Mouse (Mus musculus): ENCODE measurements around the gene Cln3. TPM values are rescaled to one million over a fixed set of nuclear protein-coding genes. Genes with fewer than 3 reads are reported as not detected.

Cln3 gene
- total RNA-seq, 1 experiment = 35.1 TPM

DNA sequence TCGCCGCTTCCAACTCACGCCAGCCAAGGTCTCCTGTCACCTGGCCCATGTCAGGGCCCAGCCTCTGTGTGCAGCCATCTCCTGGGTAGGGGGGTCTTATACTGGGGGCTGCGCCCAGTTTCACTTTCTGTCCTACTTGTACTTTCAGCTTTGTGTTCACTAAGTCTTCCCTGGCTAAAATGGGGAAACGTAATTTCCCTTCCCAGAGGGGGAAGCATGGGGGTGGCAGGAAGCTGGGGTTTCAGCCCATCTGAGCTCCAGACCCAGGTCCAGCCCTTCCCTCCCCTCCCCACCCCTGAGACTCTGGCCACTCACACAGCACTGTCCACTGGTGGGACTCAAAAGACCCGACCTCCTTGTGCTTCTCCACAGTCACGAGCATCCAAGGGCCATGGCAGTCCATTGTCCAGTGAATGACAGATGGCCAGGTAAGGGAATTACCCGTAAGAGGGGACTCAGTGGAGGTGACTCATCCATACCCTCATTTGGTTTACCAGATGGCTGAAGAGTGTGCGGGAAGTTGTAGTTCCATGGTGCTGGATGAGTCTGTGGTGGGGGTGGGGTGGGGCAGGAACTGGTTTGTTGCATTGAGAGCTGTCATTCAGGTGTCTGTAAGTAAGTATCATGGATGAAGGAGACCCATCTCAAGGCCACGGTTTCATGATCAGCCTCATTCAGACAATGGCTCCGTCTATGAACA lies 9.4 kb upstream of the Cln3 start, which contains the start of gene Il27:
Gene Il27 (minus strand): TSS at position 80 of the 700 bp plus-strand sequence.
- no peak within 1 kb of the TSS for H3K9ac ChIP-seq (ENCODE audit: insufficient read depth, low read depth, low read length, poor library complexity, severe bottlenecking)
- no peaks in the 10 kb centered on the region for H3K4me1 ChIP-seq (ENCODE audit: control insufficient read depth in 2 of 2, insufficient read depth in 2 of 2, low read length in 2 of 2, poor library complexity in 1 of 2)
- no peak within 1 kb of the TSS for H3K4me3 ChIP-seq (ENCODE audit: insufficient read depth in 1 of 2, low read depth in 1 of 2, low read length in 2 of 2, poor library complexity in 1 of 2, severe bottlenecking in 1 of 2)
- no peaks in the 10 kb centered on the region for H3K36me3 ChIP-seq (ENCODE audit: control insufficient read depth, insufficient read depth, low read length, poor library complexity, severe bottlenecking)
- in situ Hi-C loops (cut with MboI; ENCODE audit: low sequenced_read_pairs in 2 of 2, unreplicated experiment in 2 of 2) = no loop called here
- TF ChIP-seq ZNF384 (IDR thresholded peaks at IDR 0.05; ENCODE audit: low read depth, low read length) (no peak), MAFK (IDR thresholded peaks at IDR 0.05; ENCODE audit: insufficient read depth, low read depth, low read length) (no peak)
- no peaks in the 10 kb centered on the region for H3K9me3 ChIP-seq (ENCODE audit: control insufficient read depth, insufficient read depth, low read depth, low read length)
- H3K27ac ChIP-seq (ENCODE audit: insufficient read depth, low read depth, low read length, poor library complexity, severe bottlenecking) = no peak within 1 kb of the TSS
- no peak for DNase-seq (ENCODE audit: low read depth, low spot score)

DNA sequence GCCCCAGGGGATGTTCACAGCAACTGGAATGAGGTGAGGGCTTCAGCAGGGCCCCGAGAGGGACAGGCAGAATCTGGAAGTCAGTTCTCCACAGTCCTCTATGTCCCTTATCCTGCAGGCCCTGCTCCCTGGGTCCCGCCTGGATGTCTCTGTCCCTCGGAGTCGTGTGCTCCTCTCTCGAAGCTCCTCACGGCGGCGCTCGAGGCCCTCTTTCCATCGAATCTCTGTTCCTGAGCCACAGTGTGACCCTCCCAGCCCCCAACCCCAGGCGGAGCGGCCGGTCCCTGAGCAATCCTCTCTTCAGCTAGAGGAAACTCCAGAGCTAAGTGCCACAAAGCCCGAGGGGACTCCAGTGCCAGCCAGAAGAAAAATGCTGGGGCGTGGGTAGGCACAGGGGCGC lies 2.2 kb upstream of the Cln3 start:
- in situ Hi-C loops (cut with MboI; ENCODE audit: low sequenced_read_pairs in 2 of 2, unreplicated experiment in 2 of 2) = no loop called here
- Histone ChIP-seq H3K36me3 (ENCODE audit: control insufficient read depth, insufficient read depth, low read length, poor library complexity, severe bottlenecking) (no peaks in the 10 kb centered on the region), H3K27ac (ENCODE audit: insufficient read depth, low read depth, low read length, poor library complexity, severe bottlenecking) (no peak overlapping the region), H3K9ac (ENCODE audit: insufficient read depth, low read depth, low read length, poor library complexity, severe bottlenecking) (peak overlapping the region; percentile 56; the same call in 1 of the 2 replicates), H3K9me3 (ENCODE audit: control insufficient read depth, insufficient read depth, low read depth, low read length) (no peaks in the 10 kb centered on the region), H3K4me3 (ENCODE audit: insufficient read depth in 1 of 2, low read depth in 1 of 2, low read length in 2 of 2, poor library complexity in 1 of 2, severe bottlenecking in 1 of 2) (peak overlapping the region; percentile 42 to 60; a peak in 3 of 4 replicates), H3K4me1 (ENCODE audit: control insufficient read depth in 2 of 2, insufficient read depth in 2 of 2, low read length in 2 of 2, poor library complexity in 1 of 2) (peaks cover 0 to 13% of the 10 kb centered on the region in 2 experiments; a peak in 1 of 4 replicates)
- DNase-seq (ENCODE audit: low read depth, low spot score) = no peak
- TF ChIP-seq CHD2 (IDR thresholded peaks at IDR 0.05; ENCODE audit: low read depth, low read length) = no peak
- no peak for TF ChIP-seq MAFK (IDR thresholded peaks at IDR 0.05; ENCODE audit: insufficient read depth, low read depth, low read length)
- TF ChIP-seq ZNF384 (IDR thresholded peaks at IDR 0.05; ENCODE audit: low read depth, low read length) = no peak

DNA sequence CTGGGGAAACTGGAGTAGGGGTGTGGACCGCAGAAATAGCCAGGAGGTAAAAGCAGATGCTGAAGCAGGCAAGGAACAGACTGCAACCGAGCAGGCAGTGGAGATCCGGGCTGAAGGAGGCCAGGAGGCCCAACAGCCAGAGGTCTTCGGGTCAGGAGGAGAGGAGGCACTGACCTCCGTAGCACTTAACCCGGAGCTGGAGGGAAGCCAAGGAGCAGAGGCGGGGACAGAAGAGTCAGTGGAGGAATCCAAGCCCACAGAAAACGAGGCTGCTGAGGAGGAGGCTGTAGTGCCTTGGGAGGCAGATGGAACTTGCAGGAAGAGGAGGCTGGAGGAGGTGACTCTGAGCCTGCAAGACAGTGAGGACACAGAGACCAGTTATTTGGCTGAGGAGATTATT lies 1.2 kb upstream of the Cln3 start:
- Histone ChIP-seq H3K4me1 (ENCODE audit: control insufficient read depth in 2 of 2, insufficient read depth in 2 of 2, low read length in 2 of 2, poor library complexity in 1 of 2) (peaks cover 0 to 13% of the 10 kb centered on the region in 2 experiments; a peak in 1 of 4 replicates), H3K4me3 (ENCODE audit: insufficient read depth in 1 of 2, low read depth in 1 of 2, low read length in 2 of 2, poor library complexity in 1 of 2, severe bottlenecking in 1 of 2) (no peak overlapping the region), H3K36me3 (ENCODE audit: control insufficient read depth, insufficient read depth, low read length, poor library complexity, severe bottlenecking) (no peaks in the 10 kb centered on the region), H3K27ac (ENCODE audit: insufficient read depth, low read depth, low read length, poor library complexity, severe bottlenecking) (no peak overlapping the region), H3K9ac (ENCODE audit: insufficient read depth, low read depth, low read length, poor library complexity, severe bottlenecking) (no peak overlapping the region), H3K9me3 (ENCODE audit: control insufficient read depth, insufficient read depth, low read depth, low read length) (no peaks in the 10 kb centered on the region)
- TF ChIP-seq CHD2 (IDR thresholded peaks at IDR 0.05; ENCODE audit: low read depth, low read length) (no peak), ZC3H11A (IDR thresholded peaks at IDR 0.05; ENCODE audit: borderline replicate concordance, low read depth, low read length) (no peak), ZNF384 (IDR thresholded peaks at IDR 0.05; ENCODE audit: low read depth, low read length) (no peak), MAFK (IDR thresholded peaks at IDR 0.05; ENCODE audit: insufficient read depth, low read depth, low read length) (no peak), HCFC1 (IDR thresholded peaks at IDR 0.05; ENCODE audit: borderline replicate concordance, insufficient read depth, low read length) (no peak)
- no peak for DNase-seq (ENCODE audit: low read depth, low spot score)
- in situ Hi-C loops (cut with MboI; ENCODE audit: low sequenced_read_pairs in 2 of 2, unreplicated experiment in 2 of 2) = no loop called here

DNA sequence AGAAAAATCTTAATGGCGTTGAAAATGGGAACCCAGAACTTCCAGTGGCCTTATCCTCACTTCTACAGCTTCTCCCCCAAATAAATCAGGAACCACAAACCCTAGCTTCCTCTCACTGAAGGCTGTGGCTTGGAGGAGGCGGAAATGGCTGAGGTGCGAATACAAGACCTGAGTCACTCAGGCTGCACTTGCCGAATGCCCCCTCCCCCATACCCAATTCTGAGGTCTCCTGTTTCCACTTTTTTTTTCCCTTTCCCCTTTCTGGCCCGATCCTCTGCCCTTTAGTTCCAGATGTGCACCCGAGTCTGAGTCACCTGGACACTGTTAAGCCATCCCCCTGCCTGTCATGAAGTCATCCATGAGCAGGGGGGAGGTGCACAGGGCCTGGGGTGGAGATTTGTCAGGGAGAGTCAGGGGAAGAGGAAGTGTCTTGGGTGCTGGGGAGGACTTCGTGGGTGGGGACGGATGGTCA lies 1.1 kb downstream of the Cln3 start, which contains the start of gene Apobr:
Gene Apobr (plus strand): TSS at position 437 of the 472 bp plus-strand sequence.
- peak within 1 kb of the TSS; percentile 4; the same call in 1 of the 2 replicates for H3K9ac ChIP-seq (ENCODE audit: insufficient read depth, low read depth, low read length, poor library complexity, severe bottlenecking)
- H3K36me3 ChIP-seq (ENCODE audit: control insufficient read depth, insufficient read depth, low read length, poor library complexity, severe bottlenecking) = 0 out of 2 replicates have a peak, but pooled peaks cover 3% of the 10 kb centered on the region
- no peaks in the 10 kb centered on the region for H3K9me3 ChIP-seq (ENCODE audit: control insufficient read depth, insufficient read depth, low read depth, low read length)
- H3K4me1 ChIP-seq (ENCODE audit: control insufficient read depth in 2 of 2, insufficient read depth in 2 of 2, low read length in 2 of 2, poor library complexity in 1 of 2) = peaks cover 0 to 13% of the 10 kb centered on the region in 2 experiments; a peak in 1 of 4 replicates
- in situ Hi-C loops (cut with MboI; ENCODE audit: low sequenced_read_pairs in 2 of 2, unreplicated experiment in 2 of 2) = no loop called here
- H3K4me3 ChIP-seq (ENCODE audit: insufficient read depth in 1 of 2, low read depth in 1 of 2, low read length in 2 of 2, poor library complexity in 1 of 2, severe bottlenecking in 1 of 2) = peak within 1 kb of the TSS; percentile 74
- TF ChIP-seq ZNF384 (IDR thresholded peaks at IDR 0.05; ENCODE audit: low read depth, low read length) (no peak), CHD2 (IDR thresholded peaks at IDR 0.05; ENCODE audit: low read depth, low read length) (no peak), MAFK (IDR thresholded peaks at IDR 0.05; ENCODE audit: insufficient read depth, low read depth, low read length) (no peak), HCFC1 (IDR thresholded peaks at IDR 0.05; ENCODE audit: borderline replicate concordance, insufficient read depth, low read length) (no peak), ZC3H11A (IDR thresholded peaks at IDR 0.05; ENCODE audit: borderline replicate concordance, low read depth, low read length) (no peak)
- DNase-seq (ENCODE audit: low read depth, low spot score) = no peak
- no peak within 1 kb of the TSS for H3K27ac ChIP-seq (ENCODE audit: insufficient read depth, low read depth, low read length, poor library complexity, severe bottlenecking)

All from ES-E14 (cell line).